Mouse (Mus musculus): ENCODE measurements around the gene Ell3.
"Not testable (repeated sequence)": the region's sequence is repeated elsewhere in the genome, so short reads cannot be mapped to it uniquely, and the experiment has no call there.

The Ell3 gene

DNA sequence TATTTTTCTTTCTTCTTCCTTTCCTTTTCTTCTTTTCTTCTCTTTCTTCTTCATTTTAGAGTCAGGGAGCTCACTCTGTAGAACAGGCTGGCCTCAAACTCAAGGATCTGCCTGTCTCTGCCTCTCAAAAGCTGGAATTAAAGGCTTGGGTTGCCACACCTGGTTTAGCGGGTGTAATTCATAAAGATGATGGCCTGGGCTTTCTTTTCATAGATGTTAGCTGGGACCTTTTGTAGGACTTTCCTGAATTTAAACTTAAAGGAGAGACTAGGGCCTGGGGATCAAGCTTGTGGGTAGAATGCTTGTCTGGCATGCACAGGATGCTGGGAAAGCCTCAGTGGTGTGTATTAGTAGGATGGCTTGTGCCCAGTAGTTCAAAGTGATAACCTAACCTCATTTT is at the start of gene Ell3:
Ell3 (minus strand) TSS at position 101 of the 400 bp plus-strand sequence.
- no peak for DNase-seq

DNA sequence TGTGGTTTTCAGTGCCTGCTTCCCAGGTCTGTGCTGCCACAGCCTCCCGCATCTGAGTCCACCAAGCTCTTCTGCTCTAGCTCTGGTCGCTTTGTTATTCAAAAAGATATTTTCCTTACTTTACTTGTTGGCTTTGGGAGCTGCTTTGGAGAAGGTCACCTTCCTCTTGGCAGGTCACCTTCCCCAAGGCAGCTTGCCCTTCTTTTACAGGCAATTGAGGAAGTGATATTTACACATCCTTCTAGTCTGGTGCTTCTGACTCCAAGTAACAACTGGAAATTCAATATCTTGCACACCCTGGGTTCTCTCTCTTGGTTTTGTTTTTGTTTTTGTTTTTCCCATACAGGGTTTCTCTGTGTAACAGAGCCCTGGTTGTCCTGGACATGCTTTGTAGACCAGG is 40.3 kb upstream of the Ell3 start:
- not testable (repeated sequence) for DNase-seq

DNA sequence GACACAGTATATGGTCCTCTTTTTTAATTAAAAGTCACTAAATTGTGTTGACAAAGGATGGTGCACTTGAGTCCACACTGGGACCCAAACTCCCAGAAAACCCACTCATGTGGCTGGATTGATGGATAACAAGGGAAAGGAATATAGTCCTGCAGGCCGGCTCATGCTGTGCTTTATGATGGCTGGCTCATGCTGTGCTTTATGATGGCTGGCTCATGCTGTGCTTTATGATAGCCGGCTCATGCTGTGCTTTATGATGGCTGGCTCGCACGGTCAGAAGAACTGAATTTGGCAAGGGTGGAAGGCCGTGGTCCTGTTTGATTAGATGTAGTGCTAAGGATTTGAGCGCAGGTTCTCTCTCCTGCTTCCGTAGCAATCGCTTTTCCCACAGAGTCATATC is 39.5 kb upstream of the Ell3 start:
- no peak for DNase-seq

DNA sequence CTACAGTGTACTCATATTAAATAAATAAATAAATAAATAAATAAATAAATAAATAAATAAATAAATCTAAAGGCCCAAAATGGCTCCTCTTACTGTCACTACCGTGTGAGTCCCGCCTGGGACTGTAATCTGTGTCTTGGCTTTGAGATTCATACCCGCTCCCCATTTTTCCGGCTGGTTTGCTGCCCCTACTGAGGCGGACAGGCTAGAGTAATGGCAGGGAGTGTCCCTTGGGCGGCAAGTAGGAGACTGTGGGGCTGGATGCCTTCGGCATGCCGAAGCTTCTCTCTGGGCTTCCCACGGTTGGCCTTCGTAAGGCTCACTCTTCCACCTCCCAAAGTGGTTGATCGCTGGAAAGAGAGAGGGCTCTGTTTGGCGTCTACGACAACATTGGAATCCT is 36.8 kb upstream of the Ell3 start:
- not testable (repeated sequence) for DNase-seq

DNA sequence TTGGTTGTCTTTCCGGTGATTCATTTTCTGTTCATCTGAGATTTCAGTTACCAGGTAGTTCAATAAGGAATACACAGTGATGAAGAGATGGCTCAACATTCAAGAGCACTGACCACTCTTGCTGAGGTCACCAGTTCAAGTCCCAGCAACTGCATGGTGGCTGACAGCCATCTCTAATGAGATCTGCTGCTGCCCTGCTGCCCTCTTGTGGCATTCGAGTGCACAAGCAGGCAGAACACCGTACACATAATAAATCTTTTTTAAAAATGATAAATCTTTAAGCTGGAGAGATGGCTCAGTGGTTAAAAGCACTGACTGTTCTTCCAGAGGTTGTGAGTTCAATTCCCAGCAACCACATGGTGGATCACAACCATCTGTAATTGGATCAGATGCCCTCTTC is 36.4 kb upstream of the Ell3 start:
- peak; percentile 44 for DNase-seq

DNA sequence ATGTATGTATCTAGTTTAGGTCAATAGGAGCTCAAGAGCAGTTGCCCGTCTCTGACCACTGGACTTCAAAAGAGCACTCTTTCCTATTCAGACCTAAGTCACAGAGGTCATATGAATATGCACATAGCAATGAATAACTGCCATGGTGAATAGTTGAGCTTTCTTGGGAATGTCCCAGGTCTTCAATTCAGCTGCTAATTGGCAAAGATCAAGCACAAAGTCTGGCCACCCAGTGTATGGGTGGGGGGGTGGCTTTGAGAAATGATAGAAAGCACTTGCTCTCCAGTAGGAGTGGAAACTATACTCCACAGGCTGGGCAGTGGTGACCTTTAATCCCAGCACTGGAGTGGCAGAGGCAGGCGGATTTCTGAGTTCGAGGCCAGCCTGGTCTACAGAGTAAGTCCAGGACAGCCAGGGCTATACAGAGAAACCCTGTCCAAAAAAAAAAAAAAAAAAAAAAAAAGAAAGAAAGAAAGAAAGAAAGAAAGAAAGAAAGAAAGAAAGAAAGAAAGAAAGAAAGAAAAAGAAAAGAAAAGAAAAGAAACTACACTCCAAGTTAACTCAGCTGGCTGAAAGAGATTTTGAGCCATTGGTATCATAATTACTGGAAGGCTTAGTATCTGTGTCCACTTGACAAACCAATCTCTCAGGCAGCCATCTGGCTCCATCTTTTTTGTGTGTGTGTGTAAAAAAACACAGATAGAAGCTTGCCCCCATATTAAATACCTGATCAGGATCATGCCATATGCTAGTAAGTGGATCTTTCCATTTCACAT is 33.6 kb upstream of the Ell3 start:
- no peak for DNase-seq

DNA sequence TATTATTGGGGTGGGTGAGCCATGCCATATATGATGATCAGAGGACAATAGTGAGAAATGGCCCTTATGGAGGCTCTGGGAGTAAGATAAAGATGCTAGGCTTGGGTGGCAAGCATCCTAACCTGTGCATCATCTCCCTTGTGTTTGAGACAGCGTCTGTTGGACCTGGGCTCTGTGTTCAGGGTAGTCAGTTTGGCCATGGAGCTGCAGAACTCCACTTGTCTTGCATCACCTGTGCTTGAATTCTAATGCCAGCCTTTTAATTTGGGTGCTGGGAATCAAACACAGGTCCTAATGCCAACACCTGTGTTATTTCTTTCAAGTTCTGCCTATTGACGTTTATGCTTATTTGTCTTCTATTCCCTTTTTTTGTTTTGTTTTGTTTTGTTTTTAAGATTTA is 31.2 kb upstream of the Ell3 start:
- not testable (repeated sequence) for DNase-seq

DNA sequence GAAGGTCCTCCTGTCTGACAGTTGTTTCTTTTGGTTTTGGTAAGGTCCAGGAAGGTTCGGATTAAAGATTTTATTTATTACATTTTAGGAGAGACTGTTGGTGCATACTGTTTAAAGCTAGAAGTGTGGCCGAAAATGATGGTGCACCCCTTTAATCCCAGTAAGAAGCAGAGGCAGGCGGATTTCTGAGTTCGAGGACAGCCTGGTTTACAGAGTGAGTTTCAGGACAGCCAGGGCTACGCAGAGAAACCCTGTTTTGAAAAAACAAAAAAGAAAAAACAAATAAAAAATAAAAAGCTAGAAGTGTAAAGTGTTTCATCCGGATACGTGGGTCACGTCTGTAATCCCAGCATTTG is 30.1 kb upstream of the Ell3 start:
- DNase-seq = no peak

DNA sequence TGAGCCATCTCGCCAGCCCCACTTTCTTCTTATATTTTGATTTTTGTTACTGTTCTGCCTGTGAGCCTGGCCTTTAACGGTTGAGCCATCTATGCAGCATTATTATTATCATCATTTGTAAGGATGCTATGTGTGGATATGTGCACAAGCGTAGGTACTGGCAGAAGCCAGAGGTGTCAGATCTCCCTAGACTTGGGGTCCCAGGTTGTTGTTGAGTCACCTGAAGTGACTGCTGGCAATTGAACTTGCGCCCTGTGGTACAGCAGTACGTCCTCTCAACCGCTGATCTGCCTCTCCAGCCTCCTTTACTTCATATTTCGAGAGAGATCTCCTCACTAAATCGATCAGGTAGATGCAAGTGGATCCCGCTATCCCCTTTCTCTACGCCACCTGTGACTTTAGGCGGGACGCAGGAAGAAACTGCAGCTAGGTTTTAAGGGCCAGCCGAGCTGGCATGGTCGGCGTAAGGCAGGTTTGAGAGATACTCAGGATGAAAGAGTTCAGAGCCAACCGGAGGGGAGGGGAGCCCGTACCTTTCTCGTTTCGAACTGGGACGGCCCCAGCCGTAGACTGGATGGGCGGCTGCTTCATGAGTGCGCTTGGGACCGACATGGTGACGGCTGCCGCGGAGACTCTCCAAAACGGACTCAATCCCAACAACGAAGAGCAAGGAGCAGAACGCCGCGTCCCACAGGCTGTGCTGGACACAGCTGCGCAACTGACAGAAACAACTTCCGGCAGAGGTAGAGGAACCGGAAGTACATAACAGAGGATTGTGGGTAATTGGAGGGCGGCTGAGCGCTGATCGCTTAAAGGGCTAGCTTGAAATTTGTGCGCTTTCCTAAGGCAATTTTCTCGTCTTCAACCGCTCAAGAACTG is 29.5 kb upstream of the Ell3 start, which contains the start of gene Mfap1b:
Mfap1b (minus strand) TSS at position 767 of the 879 bp plus-strand sequence.
- peak; percentile 93 for DNase-seq

DNA sequence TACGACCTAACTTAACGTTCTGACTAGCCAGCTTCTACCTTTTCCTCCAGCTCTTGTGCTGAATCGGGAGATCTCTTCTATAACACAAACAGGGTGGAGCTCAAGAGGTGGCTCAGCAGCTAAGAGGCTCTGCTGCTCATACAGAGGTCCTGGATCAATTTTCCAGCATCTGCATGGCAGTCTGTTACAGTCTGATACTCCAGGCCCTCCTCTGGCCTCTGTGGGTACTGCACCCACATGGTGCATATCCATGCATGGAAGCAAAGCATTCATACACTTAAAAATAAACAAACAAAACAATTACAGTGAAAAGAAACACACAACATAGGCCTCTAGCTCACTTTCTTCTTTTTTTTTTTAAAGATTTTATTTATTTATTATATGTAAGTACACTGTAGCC is 28.7 kb upstream of the Ell3 start:
- DNase-seq = not testable (repeated sequence)

DNA sequence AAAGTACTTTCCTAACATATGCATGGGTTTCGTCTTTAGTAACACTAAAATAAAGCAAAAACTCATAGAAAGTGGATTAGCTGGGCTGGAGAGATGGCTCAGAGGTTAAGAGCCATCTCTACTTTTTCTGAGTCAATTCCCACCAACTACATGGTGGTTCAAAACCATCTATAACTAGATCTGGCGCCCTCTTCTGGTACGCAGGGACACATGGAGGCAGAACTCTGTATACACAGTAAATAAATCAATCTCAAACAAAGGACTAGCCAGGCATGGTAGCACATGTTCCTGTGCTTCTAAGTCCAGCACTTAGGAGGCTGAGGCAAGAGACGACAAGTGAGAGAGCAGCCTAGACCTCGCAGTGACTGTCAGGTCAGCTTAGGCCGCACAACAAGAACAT is 24.9 kb upstream of the Ell3 start:
- not testable (repeated sequence) for DNase-seq

DNA sequence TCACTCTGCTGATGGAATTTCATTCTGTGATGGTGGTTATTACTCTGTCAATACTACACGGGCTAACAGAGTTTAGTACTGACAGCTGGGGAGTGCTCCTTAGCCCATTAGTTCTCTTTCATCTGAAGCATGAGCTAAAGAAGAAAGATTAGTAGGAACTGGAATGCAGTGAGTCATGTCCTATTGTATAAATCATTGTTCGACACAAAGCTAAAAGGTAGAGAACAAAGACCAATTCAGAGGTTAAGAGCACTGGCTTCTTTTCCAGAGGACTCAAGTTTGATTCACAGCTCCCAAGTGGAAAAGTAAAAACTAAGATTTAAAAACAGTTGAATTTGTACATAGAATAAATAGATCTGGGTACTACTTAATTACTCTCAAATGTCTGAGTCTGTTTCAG is 16.0 kb upstream of the Ell3 start:
- DNase-seq = no peak

DNA sequence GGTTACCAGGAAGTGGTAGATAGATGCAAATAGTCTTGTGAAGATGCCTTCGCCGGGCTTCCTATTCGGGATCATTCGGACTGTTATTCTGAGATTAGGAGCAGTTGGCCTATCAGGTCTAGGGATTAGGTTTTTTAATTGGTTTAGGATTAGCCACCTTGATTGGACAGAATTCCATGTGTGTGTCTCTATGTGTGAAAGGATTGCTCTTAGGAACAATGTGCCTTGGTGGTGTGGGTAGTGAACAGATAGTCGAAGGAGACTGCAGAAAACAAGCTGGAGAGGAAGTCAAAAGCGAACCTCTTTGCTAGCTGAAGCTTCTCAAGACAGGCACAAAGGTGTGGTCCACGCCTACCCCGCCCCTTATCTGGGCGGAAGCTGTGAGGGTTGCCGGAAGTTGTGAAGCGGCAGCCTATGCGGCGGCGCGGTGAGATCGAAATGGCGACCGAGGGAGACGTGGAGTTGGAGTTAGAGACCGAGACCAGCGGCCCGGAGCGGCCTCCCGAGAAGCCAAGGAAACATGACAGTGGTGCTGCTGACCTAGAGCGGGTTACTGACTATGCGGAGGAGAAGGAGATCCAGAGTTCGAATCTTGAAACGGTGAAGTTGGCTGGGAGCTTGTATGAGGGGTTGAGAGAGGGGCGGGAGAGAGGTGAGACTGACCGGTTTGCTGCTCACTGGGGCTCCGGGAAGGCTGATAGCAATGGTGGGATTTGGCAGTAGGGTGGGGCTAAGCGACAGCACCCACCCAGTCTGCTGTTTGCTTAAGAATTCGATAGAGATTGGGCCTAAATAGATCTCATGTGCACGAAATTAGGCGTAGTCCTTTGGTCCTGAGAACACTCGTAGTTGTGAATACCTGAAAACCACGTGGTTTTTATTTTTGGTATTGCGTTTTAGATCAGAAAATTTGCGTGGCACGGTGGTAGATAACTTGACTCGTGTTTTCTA is 12.9 kb upstream of the Ell3 start, which contains the start of gene Serinc4:
Serinc4 (minus strand) TSS at position 90 of the 951 bp plus-strand sequence.
- peak; percentile 93 for DNase-seq

DNA sequence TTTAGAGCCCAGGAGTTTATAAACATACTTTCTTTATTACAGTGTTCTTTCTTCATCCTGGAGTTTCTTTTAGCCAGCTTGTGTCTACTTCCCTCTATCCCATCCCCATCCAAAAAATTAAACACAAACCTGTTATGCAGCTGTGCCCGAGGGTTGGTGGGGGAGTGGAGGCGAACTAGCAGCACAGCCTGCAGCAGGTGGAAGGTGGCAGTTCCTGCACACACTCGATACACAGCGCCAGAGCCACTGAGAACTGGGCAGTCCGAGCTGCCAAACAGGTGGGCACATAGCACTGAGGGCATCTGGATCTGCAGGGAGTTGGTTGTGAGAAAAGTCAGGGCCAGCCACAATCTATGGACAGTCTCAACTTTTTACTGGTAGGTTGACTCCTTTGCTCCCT is 11.5 kb upstream of the Ell3 start:
- DNase-seq = no peak

DNA sequence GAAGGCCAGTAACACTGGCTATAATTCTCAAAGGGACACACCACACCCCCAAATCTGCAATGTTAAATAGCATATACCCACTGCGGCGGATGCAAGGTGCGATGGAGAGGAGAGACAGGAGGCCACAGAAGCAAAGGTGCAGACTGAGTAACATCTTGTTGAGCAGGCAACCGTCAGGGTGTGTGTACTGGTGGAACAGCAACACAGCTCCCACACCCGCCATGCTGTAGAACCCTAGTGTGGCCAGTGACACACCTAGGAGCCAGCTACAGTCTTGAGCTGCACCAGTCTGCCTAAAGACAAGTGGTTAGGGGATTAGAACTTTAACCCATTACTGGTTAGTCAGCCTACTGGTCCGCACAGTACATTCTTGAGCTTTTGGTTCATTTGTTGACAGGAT is 9.8 kb upstream of the Ell3 start:
- no peak for DNase-seq

DNA sequence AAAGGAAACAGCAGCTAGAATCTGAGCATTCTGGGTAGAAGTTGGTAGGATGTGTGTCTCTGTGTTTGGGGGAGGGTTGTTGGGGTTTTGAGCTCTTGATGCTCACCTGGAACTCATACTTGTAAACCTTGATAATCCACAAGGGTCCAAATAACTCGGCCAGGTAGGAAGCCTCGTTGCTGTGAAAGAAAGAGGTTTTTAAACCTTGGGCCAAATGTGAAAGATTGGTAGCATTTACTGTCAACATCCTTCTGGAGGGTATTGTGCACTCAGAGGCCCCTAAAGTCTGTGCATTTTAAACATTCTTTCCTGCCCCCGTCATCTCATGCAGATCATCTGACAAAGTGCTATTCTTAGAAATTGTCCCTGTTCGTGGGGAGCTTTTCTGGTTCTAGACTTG is 8.9 kb upstream of the Ell3 start, which contains the start of gene Hypk:
Hypk (plus strand) TSS at position 301 of the 400 bp plus-strand sequence.
- no peak for DNase-seq

DNA sequence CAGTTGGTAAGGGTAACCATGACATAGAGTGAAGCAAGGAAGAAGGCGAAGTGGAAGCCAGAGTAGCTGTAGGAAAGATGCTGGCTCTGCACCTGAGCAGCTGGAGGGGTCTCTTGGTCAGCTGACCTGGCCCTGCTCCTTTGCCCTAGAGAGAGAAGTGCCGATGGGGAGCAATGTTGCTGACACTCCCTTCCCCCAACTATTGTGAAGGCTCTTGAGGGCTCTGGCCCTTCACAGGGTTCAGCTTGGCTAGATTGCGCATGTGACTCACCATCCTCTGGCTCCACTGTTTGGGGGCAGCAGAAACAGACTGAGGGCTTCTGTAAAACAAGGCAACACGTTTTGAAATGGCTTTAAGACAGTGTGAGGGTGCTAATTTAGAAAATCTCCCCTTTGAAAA is 8.3 kb upstream of the Ell3 start:
- DNase-seq = no peak

DNA sequence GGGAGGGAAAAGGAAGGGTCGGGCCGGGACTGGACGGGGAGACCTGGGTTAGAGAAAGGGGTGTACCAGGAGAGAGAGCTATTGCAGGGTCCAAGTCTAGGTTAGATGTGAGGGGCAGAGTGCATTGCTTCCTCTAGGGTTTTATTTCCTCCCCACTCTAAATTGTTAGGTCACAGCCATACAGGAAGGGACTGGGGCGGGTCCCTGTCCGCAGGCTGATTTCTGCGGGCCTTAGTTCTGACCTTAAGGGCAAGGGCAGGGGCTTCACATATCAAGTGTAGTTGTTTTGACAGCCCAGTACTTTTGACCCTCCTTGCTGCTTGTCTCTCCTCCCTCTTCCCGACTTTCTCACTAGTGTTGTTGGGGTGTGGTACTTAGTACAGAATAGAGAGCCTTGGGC is 6.0 kb upstream of the Ell3 start:
- peak; percentile 45 for DNase-seq

DNA sequence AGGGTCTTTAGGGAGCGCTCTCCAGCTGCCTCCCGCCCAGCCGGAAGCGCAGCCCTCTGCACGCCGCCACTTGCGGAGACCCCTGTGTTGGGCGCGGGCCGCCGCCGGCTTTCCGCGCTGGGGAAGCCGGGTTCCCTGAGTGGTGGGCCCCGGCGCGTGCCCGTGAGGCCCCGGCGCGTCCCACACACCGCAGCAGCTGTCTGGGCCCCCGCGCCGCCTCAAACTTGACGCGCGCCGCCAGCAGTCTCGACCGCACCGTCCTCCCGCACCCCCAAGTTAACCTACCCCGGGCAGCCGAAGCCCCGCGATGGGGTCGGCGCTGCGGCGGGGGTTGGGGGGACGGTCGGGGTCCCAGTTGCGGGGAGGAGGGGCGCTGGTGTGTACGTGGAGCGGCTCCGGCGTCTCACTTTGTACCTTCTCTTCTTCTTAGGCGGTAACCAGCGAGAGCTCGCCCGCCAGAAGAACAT is 5.5 kb upstream of the Ell3 start:
- DNase-seq = peak; percentile 16

DNA sequence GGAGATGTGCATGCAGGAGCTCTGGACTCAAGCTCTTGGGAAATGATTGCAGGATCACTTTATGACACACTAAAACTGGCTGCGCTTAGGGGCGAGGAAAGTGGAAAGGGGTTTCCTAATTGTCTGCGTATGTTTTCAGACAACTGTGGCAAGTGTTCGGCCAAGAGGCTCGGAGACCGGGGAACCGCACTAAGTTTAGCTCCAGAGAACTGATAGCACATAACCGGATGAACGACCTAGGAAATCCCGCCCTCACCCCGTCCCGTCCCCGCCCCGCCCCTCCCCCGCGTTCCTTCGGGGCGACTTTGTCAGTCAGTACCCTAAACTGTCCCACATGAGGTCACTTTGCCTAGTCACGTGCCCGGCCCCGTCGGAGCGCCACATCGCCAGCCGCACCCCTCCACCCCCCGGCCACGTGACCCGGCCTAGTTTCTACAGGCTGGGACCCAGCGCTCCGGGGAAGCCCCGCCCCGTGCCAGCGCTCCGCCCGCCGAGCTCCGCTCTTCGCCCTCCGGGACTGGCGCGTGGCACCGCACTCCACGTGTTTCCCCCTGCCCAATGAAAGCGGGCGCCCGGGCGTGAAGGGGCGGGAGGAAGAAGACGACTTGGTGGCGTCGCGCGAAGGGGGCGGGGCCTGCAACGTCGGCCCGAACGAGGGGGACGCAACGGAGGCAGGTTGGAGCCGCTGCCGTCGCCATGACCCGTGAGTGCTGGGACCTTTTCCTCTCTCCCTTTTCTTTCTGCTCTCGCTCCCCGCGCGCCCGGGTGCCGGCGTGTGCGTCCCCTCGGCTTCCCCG is 4.9 kb upstream of the Ell3 start, which contains the start of gene Serf2:
Serf2 (plus strand) TSS at position 457 of the 797 bp plus-strand sequence.
- DNase-seq = peak; percentile 100

DNA sequence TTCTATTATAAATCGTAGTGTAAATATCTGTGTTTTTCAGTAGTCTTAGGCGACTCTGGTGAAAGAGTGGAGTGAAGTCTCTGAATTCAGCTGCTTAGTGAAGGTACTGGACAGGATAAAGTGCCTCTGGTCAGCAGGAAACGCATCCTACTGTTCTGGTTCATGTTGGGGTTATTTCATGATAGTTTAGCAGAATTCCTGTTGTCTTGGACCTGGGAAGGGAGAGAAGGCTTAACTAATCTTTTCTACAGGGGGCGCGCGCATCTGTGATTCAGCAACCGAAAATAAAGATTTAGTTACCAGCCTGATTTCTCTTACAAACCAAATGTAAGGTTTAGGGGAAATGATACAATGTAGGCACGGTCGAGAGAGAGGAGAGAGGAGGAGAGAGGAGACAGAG is 4.1 kb upstream of the Ell3 start:
- DNase-seq = peak; percentile 81

DNA sequence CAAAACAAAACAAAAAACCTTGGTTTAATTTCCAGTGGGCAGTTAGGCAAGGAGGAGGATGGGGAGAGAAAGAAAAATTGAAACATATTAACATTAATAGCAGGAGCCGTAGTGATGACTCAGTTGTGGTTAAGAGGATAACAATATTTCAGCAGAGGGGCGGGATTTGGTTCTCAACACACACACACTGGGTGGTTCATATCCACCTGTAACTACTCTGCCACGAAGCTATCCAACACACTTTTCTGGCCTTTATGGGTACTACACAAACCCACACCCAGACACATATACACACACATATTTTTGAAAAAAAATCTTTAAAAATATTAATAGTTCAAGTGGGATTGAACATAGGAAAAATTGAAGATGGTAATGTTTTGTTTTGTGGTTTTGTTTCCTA is 2.9 kb upstream of the Ell3 start:
- DNase-seq = no peak
